Mouse (Mus musculus): ENCODE measurements around the gene Tff1. TPM values are rescaled to one million over a fixed set of nuclear protein-coding genes. Genes with fewer than 3 reads are reported as not detected.

Tff1 gene
- polyA plus RNA-seq (2012; fragmentation: generic; extraction: Trizol): 0.85 TPM

DNA sequence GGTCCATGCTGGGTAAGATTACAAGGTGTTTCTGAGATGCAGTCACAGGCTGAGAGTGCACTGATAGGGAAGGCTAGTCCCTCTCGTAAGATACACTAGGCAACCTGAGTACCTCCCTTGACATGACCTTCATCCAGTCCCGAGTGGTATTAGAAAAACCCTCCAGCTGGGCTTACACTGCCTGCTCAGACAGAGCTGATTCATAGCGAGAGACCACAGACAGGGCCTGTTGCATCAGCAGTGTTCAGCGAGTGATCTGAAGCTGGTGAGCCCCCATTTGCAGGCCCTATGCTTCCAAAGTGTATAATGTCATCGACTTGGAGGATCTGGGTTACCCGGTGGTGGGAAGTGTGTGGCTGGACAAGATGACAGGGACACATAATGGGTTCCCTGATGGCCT lies at the start of gene Tff1:
TSS of gene Tff1 (minus strand) at position 151 of the 400 bp plus-strand sequence.
- no peaks in the 10 kb centered on the region for H3K27me3 ChIP-seq (ENCODE audit: control insufficient read depth, insufficient read depth, insufficient read length)
- H3K36me3 ChIP-seq (ENCODE audit: control insufficient read depth, insufficient read depth): no peaks in the 10 kb centered on the region
- no peaks in the 10 kb centered on the region for H3K79me2 ChIP-seq (ENCODE audit: control insufficient read depth, insufficient read depth)
- H3ac ChIP-seq (ENCODE audit: control insufficient read depth, insufficient read length): no peak within 1 kb of the TSS
- no peak within 1 kb of the TSS for H3K4me3 ChIP-seq
- TF ChIP-seq MYOG (IDR thresholded peaks at IDR 0.05; ENCODE audit: control insufficient read depth in 1 of 3, insufficient read depth in 1 of 3, insufficient read length in 2 of 3, low read depth in 2 of 3): no peak
- TF ChIP-seq USF1 (IDR thresholded peaks at IDR 0.05; ENCODE audit: low read depth): no peak
- TF ChIP-seq MYOD1 (IDR thresholded peaks at IDR 0.05; ENCODE audit: control insufficient read depth in 1 of 3, insufficient read length in 2 of 3, low read depth in 2 of 3): no peak
- no peak for TF ChIP-seq TCF12 (IDR thresholded peaks at IDR 0.05; ENCODE audit: insufficient read depth, poor library complexity, severe bottlenecking)
- TF ChIP-seq REST (IDR thresholded peaks at IDR 0.05; ENCODE audit: insufficient read depth, insufficient read length): no peak
- no peak for TF ChIP-seq SRF (IDR thresholded peaks at IDR 0.05; ENCODE audit: control insufficient read depth, insufficient read length, low read depth)
- no peak for TF ChIP-seq POLR2AphosphoS2 (IDR thresholded peaks at IDR 0.05; ENCODE audit: insufficient read length, low read depth)
- TF ChIP-seq MAX (IDR thresholded peaks at IDR 0.05; ENCODE audit: low read depth): no peak
- H3K4me2 ChIP-seq (ENCODE audit: low read depth): no peak within 1 kb of the TSS

DNA sequence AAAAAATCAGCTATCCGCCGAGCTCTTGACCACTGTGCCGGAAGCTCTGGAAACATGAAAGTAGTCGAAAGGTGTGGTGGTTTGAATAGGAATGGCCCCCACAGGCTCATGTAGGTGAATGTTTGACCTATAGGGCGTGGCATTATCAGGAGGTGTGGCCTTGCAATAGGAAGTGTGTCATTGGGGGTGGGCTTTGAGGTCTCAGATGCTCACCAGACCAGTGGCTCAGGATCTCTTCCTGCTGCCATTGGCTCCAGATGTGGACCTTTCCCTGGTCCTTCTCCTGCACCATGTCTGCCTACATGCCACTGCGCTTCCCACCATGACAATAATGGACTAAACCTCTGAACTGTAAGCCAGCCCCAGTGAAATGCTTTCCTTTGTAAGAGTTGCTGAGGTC lies 46.8 kb upstream of the Tff1 start:
- no peaks in the 10 kb centered on the region for H3K79me2 ChIP-seq (ENCODE audit: control insufficient read depth, insufficient read depth)
- H3K27me3 ChIP-seq (ENCODE audit: control insufficient read depth, insufficient read depth, insufficient read length): peaks cover 15% of the 10 kb centered on the region
- H3K36me3 ChIP-seq (ENCODE audit: control insufficient read depth, insufficient read depth): no peaks in the 10 kb centered on the region
- no peak overlapping the region for H3K4me2 ChIP-seq (ENCODE audit: low read depth)
- no peak overlapping the region for H3ac ChIP-seq (ENCODE audit: control insufficient read depth, insufficient read length)
- TF ChIP-seq MYOD1 (IDR thresholded peaks at IDR 0.05; ENCODE audit: control insufficient read depth in 1 of 3, insufficient read length in 2 of 3, low read depth in 2 of 3): no peak
- TF ChIP-seq USF1 (IDR thresholded peaks at IDR 0.05; ENCODE audit: low read depth): no peak
- TF ChIP-seq CEBPB (IDR thresholded peaks at IDR 0.05; ENCODE audit: insufficient read depth, poor library complexity, severe bottlenecking): no peak
- no peak for TF ChIP-seq MAX (IDR thresholded peaks at IDR 0.05; ENCODE audit: low read depth)
- TF ChIP-seq SRF (IDR thresholded peaks at IDR 0.05; ENCODE audit: control insufficient read depth, insufficient read length, low read depth): no peak
- no peak for TF ChIP-seq POLR2AphosphoS2 (IDR thresholded peaks at IDR 0.05; ENCODE audit: insufficient read length, low read depth)
- no peak for TF ChIP-seq TCF3 (IDR thresholded peaks at IDR 0.05; ENCODE audit: insufficient read length, low read depth)
- no peak for TF ChIP-seq REST (IDR thresholded peaks at IDR 0.05; ENCODE audit: insufficient read depth, insufficient read length)
- TF ChIP-seq MYOG (IDR thresholded peaks at IDR 0.05; ENCODE audit: control insufficient read depth in 1 of 3, insufficient read depth in 1 of 3, insufficient read length in 2 of 3, low read depth in 2 of 3): no peak
- TF ChIP-seq E2F4 (IDR thresholded peaks at IDR 0.05; ENCODE audit: insufficient read depth): no peak
- TF ChIP-seq TCF12 (IDR thresholded peaks at IDR 0.05; ENCODE audit: insufficient read depth, poor library complexity, severe bottlenecking): no peak
- TF ChIP-seq POLR2A (IDR thresholded peaks at IDR 0.05; ENCODE audit: insufficient read length, low read depth): no peak
- H3K4me3 ChIP-seq: no peak overlapping the region

GRCm38 (mm10) chr17:31210299-31210698 lies 45.2 kb upstream of the Tff1 start:
- H3K4me2 ChIP-seq (ENCODE audit: low read depth): no peak overlapping the region
- no peak overlapping the region for H3K4me3 ChIP-seq
- TF ChIP-seq MAX (IDR thresholded peaks at IDR 0.05; ENCODE audit: low read depth): no peak
- no peak for TF ChIP-seq E2F4 (IDR thresholded peaks at IDR 0.05; ENCODE audit: insufficient read depth)
- no peak for TF ChIP-seq CEBPB (IDR thresholded peaks at IDR 0.05; ENCODE audit: insufficient read depth, poor library complexity, severe bottlenecking)
- TF ChIP-seq TCF12 (IDR thresholded peaks at IDR 0.05; ENCODE audit: insufficient read depth, poor library complexity, severe bottlenecking): no peak
- no peak for TF ChIP-seq REST (IDR thresholded peaks at IDR 0.05; ENCODE audit: insufficient read depth, insufficient read length)
- TF ChIP-seq SRF (IDR thresholded peaks at IDR 0.05; ENCODE audit: control insufficient read depth, insufficient read length, low read depth): no peak
- TF ChIP-seq USF1 (IDR thresholded peaks at IDR 0.05; ENCODE audit: low read depth): no peak
- no peak for TF ChIP-seq POLR2A (IDR thresholded peaks at IDR 0.05; ENCODE audit: insufficient read length, low read depth)
- no peak for TF ChIP-seq MYOD1 (IDR thresholded peaks at IDR 0.05; ENCODE audit: control insufficient read depth in 1 of 3, insufficient read length in 2 of 3, low read depth in 2 of 3)
- no peak for TF ChIP-seq POLR2AphosphoS2 (IDR thresholded peaks at IDR 0.05; ENCODE audit: insufficient read length, low read depth)
- no peak for TF ChIP-seq TCF3 (IDR thresholded peaks at IDR 0.05; ENCODE audit: insufficient read length, low read depth)
- H3K36me3 ChIP-seq (ENCODE audit: control insufficient read depth, insufficient read depth): no peaks in the 10 kb centered on the region
- H3K79me2 ChIP-seq (ENCODE audit: control insufficient read depth, insufficient read depth): no peaks in the 10 kb centered on the region
- peaks cover 15% of the 10 kb centered on the region for H3K27me3 ChIP-seq (ENCODE audit: control insufficient read depth, insufficient read depth, insufficient read length)
- H3ac ChIP-seq (ENCODE audit: control insufficient read depth, insufficient read length): no peak overlapping the region

- Histone ChIP-seq H3K27me3 (ENCODE audit: control insufficient read depth, insufficient read depth, insufficient read length) (peaks cover 15% of the 10 kb centered on the region), H3K4me2 (ENCODE audit: low read depth) (no peak overlapping the region), H3K36me3 (ENCODE audit: control insufficient read depth, insufficient read depth) (no peaks in the 10 kb centered on the region), H3K4me3 (no peak overlapping the region), H3K79me2 (ENCODE audit: control insufficient read depth, insufficient read depth) (no peaks in the 10 kb centered on the region), H3ac (ENCODE audit: control insufficient read depth, insufficient read length) (no peak overlapping the region)
- TF ChIP-seq TCF3 (IDR thresholded peaks at IDR 0.05; ENCODE audit: insufficient read length, low read depth): no peak
- no peak for TF ChIP-seq REST (IDR thresholded peaks at IDR 0.05; ENCODE audit: insufficient read depth, insufficient read length)
- TF ChIP-seq MYOD1 (IDR thresholded peaks at IDR 0.05; ENCODE audit: control insufficient read depth in 1 of 3, insufficient read length in 2 of 3, low read depth in 2 of 3): no peak
- TF ChIP-seq TCF12 (IDR thresholded peaks at IDR 0.05; ENCODE audit: insufficient read depth, poor library complexity, severe bottlenecking): no peak
- TF ChIP-seq MYOG (IDR thresholded peaks at IDR 0.05; ENCODE audit: control insufficient read depth in 1 of 3, insufficient read depth in 1 of 3, insufficient read length in 2 of 3, low read depth in 2 of 3): no peak
- TF ChIP-seq SRF (IDR thresholded peaks at IDR 0.05; ENCODE audit: control insufficient read depth, insufficient read length, low read depth): no peak
- no peak for TF ChIP-seq USF1 (IDR thresholded peaks at IDR 0.05; ENCODE audit: low read depth)
- no peak for TF ChIP-seq MAX (IDR thresholded peaks at IDR 0.05; ENCODE audit: low read depth)
- TF ChIP-seq POLR2AphosphoS2 (IDR thresholded peaks at IDR 0.05; ENCODE audit: insufficient read length, low read depth): no peak
- TF ChIP-seq E2F4 (IDR thresholded peaks at IDR 0.05; ENCODE audit: insufficient read depth): no peak
- no peak for TF ChIP-seq CEBPB (IDR thresholded peaks at IDR 0.05; ENCODE audit: insufficient read depth, poor library complexity, severe bottlenecking)
Observed at GRCm38 (mm10) chr17:31209376-31209930, 44.4 kb upstream of the Tff1 start.

All from myocyte (in vitro differentiated cells).